Mouse (Mus musculus) telencephalon, adult 2 months (tissue): ENCODE results near the gene Notch2.

Experiments
- DNase-seq: peaks from one replicate; pipeline ENCODE4 v3.0.0-alpha.2; 2011; ENCODE audit warnings: low read depth, low spot score

The Notch2 gene

GRCm38 (mm10) chr3:98072570-98072969, 59.2 kb downstream of the Notch2 start:
- no peak for DNase-seq

- no peak for DNase-seq
Measured at GRCm38 (mm10) chr3:98073545-98073944, 60.2 kb downstream of the Notch2 start.

GRCm38 (mm10) chr3:98074622-98075231, 61.4 kb downstream of the Notch2 start:
- DNase-seq = no peak

GRCm38 (mm10) chr3:98077866-98078265, 64.5 kb downstream of the Notch2 start:
- no peak for DNase-seq

GRCm38 (mm10) chr3:98078816-98079215, 65.5 kb downstream of the Notch2 start:
- no peak for DNase-seq

GRCm38 (mm10) chr3:98079601-98080215, 66.4 kb downstream of the Notch2 start:
- DNase-seq = no peak

GRCm38 (mm10) chr3:98080630-98081029, 67.3 kb downstream of the Notch2 start:
- DNase-seq = no peak

- no peak for DNase-seq
Measured at GRCm38 (mm10) chr3:98082188-98082587, 68.9 kb downstream of the Notch2 start.

GRCm38 (mm10) chr3:98082972-98083371, 69.6 kb downstream of the Notch2 start:
- no peak for DNase-seq

GRCm38 (mm10) chr3:98084061-98084655, 70.8 kb downstream of the Notch2 start:
- DNase-seq = no peak

GRCm38 (mm10) chr3:98084870-98085269, 71.5 kb downstream of the Notch2 start:
- DNase-seq = no peak

GRCm38 (mm10) chr3:98085812-98086268, 72.5 kb downstream of the Notch2 start:
- no peak for DNase-seq

GRCm38 (mm10) chr3:98086441-98086840, 73.1 kb downstream of the Notch2 start:
- no peak for DNase-seq

- no peak for DNase-seq
Measured at GRCm38 (mm10) chr3:98086860-98087259, 73.5 kb downstream of the Notch2 start.

GRCm38 (mm10) chr3:98087551-98087950, 74.2 kb downstream of the Notch2 start:
- no peak for DNase-seq

GRCm38 (mm10) chr3:98089702-98090101, 76.4 kb downstream of the Notch2 start:
- no peak for DNase-seq

GRCm38 (mm10) chr3:98090129-98090528, 76.8 kb downstream of the Notch2 start:
- no peak for DNase-seq

GRCm38 (mm10) chr3:98092680-98093370, 79.5 kb downstream of the Notch2 start:
- no peak for DNase-seq

- DNase-seq = no peak
Measured at GRCm38 (mm10) chr3:98093954-98094353, 80.6 kb downstream of the Notch2 start.

- no peak for DNase-seq
Measured at GRCm38 (mm10) chr3:98094629-98095583, 81.6 kb downstream of the Notch2 start.

GRCm38 (mm10) chr3:98096981-98097380, 83.7 kb downstream of the Notch2 start:
- no peak for DNase-seq
